Mouse (Mus musculus) embryonic facial prominence, embryonic 14.5 days (tissue): Measurements from ENCODE around the gene Rnf10. TPM values are rescaled to one million over a fixed set of nuclear protein-coding genes. Genes with fewer than 3 reads are reported as not detected.

Experiments used
- ATAC-seq: fragments of 200-750 bp; cut with Nextera tagmentation; 2 replicates; pipeline ENCODE4 v1.8.0; 2017; ENCODE audit warnings: low read depth, moderate number of reproducible peaks, moderate TSS enrichment
- DNase-seq: peaks from one replicate; pipeline ENCODE4 v3.0.0-alpha.2; 2015; ENCODE audit warnings: low spot score
- H3K27ac ChIP-seq: fragments of 300-500 bp; sonication (generic); replicated peaks from 2 replicates; pipeline ENCODE4 v1.5.1; 2014; ENCODE audit warnings: low read depth, mild to moderate bottlenecking, low read length, moderate library complexity
- H3K27me3 ChIP-seq: fragments of 300-500 bp; sonication (generic); replicated peaks from 2 replicates; pipeline ENCODE4 v1.6.1; 2014; ENCODE audit warnings: low read length; ENCODE audit not compliant: control insufficient read depth, insufficient read depth
- H3K36me3 ChIP-seq: fragments of 300-500 bp; sonication (generic); 2 replicates; pipeline ENCODE4 v1.6.1; 2014; ENCODE audit warnings: low read length, mixed read lengths; ENCODE audit not compliant: control insufficient read depth, insufficient read depth
- H3K4me1 ChIP-seq: fragments of 300-500 bp; sonication (generic); 2 replicates; pipeline ENCODE4 v1.6.1; 2014; ENCODE audit warnings: antibody characterized with exemption, low read length; ENCODE audit not compliant: control insufficient read depth, insufficient read depth
- H3K4me2 ChIP-seq: fragments of 300-500 bp; sonication (generic); 2 replicates; pipeline ENCODE4 v1.6.1; 2014; ENCODE audit warnings: low read depth, mild to moderate bottlenecking, low read length, moderate library complexity, mixed read lengths
- H3K4me3 ChIP-seq: fragments of 300-500 bp; sonication (generic); 2 replicates; pipeline ENCODE4 v1.5.1; 2014; ENCODE audit warnings: low read depth, mild to moderate bottlenecking, low read length
- H3K9ac ChIP-seq: fragments of 300-500 bp; sonication (generic); 2 replicates; pipeline ENCODE4 v1.6.1; 2014; ENCODE audit warnings: low read depth, mild to moderate bottlenecking, low read length, moderate library complexity, mixed read lengths
- H3K9me3 ChIP-seq: fragments of 300-500 bp; sonication (generic); 2 replicates; pipeline ENCODE4 v1.6.1; 2016; ENCODE audit warnings: low read length; ENCODE audit not compliant: control insufficient read depth
- WGBS: fragments of 180-500 bp; shearing (Covaris S2); extraction: QIAGEN DNeasy Blood & Tissue Kit; methylation state at CpG from one replicate; pipeline ENCODE4 v1.1.7; 2014; 5-methylcytosine and 5-hydroxymethylcytosine counted together
- polyA plus RNA-seq: library from polyadenylated mRNA; unstranded; fragments of >200 nt; fragmentation: Nextera tagmentation; extraction: Ambion mirVana; gene quantifications from 2 replicates; pipeline ENCODE4 v1.2.1, GENCODE M21; 2014

Gene Rnf10
- polyA plus RNA-seq, 1 experiment from 2014 or later, result 77.2 TPM

DNA sequence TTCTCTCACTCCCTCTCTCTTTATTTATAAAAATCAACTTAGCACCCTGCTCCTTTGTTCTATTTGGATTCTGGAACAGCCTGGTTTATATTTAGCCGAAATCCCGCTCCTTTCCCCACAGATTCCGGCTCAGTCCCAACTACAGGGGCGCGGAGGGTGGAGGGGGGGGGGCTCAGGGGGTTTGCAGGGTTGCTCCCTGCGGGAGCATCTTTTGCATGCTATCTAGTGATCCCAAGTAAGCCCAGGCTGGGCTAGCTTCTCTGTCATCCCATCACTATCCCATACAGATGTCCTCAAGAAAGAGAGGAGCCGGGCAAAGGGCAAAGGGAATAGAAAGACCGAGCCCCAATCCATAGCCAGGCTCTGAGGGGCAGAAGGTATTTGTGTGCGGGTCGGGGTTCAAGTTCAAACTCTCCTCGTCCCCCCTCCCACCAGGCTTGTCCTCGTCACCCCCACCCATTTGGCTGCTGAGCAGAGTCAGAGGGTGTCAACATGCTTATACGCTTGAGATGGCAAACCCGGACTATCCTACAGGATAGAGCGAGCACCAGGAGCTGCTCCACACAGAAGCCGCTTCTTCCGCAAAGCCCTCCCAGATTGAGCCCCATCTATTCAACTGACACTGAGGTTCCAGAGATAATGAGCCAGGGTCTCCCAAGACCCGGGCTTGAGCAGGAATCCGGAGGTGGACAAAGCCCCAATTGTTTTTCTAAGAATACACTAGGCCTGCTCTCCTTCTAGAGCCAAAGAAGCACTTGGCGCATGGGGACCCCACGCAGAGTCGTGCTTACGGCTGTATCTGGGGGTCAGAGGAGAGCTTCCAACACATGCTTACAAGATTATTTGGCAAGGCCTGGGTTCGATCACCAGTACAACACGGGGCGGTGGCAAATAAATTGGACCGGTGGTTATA, 57.2 kb downstream of the Rnf10 start:
- peak overlapping the region; percentile 40 for H3K4me3 ChIP-seq
- ATAC-seq, result peak; percentile 32; the same call in 1 of the 2 replicates
- WGBS, result 21% methylated on average over 27 of the region's 27 CpGs

DNA sequence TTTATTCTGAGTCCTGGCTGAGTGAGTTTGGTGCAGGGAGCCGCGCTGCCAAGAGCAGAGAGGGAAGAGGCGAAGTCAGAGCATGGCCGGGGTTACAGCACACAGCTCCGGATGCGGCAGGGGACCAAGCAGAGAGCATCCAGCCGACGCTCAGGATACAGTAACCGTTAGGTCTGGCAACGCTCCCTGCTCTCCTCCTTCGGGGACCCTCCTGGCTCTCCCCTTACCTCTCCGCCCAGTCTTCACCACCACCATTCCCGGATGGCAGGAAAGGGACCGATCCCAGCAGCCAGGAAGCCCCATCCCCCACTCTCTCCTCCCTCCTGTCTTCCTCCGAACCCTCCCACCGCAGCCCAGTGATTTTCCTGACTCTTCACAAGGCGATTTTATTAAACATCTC, 57.8 kb downstream of the Rnf10 start:
- Histone ChIP-seq H3K4me2 (peak overlapping the region; percentile 76), H3K9ac (peak overlapping the region; percentile 60), H3K27ac (no peak overlapping the region), H3K36me3 (no peaks in the 10 kb centered on the region), H3K9me3 (no peaks in the 10 kb centered on the region), H3K4me1 (peaks cover 6% of the 10 kb centered on the region; the same call in 1 of the 2 replicates), H3K27me3 (peaks cover 7% of the 10 kb centered on the region; the same call in 1 of the 2 replicates), H3K4me3 (peak overlapping the region; percentile 40)
- 3% methylated on average over 11 of the region's 17 CpGs for WGBS
- DNase-seq, result peak; percentile 56
- ATAC-seq, result peak; percentile 80

More for the DNA sequence above, 57.2 kb downstream of the Rnf10 start:
- no peak for DNase-seq
- Histone ChIP-seq H3K27ac (no peak overlapping the region), H3K4me2 (peak overlapping the region; percentile 76), H3K9me3 (no peaks in the 10 kb centered on the region), H3K27me3 (peaks cover 7% of the 10 kb centered on the region; the same call in 1 of the 2 replicates), H3K9ac (peak overlapping the region; percentile 60), H3K4me1 (peaks cover 6% of the 10 kb centered on the region; the same call in 1 of the 2 replicates), H3K36me3 (no peaks in the 10 kb centered on the region)

DNA sequence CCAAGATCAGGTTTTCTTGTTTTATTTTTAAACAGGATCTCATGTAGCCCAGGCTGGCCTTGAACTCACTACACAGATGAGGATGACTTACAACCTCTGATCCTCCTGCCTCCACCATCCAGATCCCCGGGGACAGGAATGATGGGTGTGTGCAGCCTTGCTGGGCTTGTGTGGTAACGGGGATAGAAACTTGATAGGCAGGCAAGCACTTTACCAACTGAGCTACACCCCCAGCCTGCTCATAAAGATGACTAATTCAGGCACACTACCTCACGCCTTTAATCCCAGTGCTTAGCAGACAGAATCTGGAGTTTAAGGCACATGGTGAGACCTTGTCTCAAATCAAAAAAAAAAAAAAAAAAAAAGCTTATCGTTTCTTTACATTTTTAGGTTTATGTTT, 59.8 kb downstream of the Rnf10 start:
- H3K9me3 ChIP-seq, result no peaks in the 10 kb centered on the region
- peaks cover 7% of the 10 kb centered on the region; the same call in 1 of the 2 replicates for H3K27me3 ChIP-seq
- no peaks in the 10 kb centered on the region for H3K36me3 ChIP-seq
- WGBS, result 69% methylated on average over 4 of the region's 4 CpGs
- H3K27ac ChIP-seq, result no peak overlapping the region
- DNase-seq (no peak), ATAC-seq (no peak)
- H3K9ac ChIP-seq, result no peak overlapping the region
- H3K4me1 ChIP-seq, result peaks cover 6% of the 10 kb centered on the region; the same call in 1 of the 2 replicates
- no peak overlapping the region for H3K4me2 ChIP-seq
- H3K4me3 ChIP-seq, result no peak overlapping the region

DNA sequence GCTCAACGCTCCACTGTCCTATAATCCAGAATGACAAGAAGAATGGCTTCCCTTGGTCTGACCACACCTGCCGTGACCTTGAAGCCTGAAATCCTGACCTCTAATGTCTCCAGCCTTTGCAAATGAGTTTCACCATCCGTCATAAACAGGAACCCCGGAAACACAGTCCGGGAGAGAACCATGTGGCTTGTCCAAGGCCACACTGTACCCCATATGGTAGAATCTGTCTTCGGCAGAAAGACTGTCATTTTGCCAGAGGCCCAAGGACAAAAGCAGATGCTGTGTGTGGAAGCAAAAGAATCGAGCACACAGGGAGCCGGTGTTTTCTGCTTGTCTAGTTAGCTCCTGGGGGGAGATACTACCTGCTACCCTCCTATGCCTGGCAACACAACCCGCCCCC, 60.2 kb downstream of the Rnf10 start:
- Histone ChIP-seq H3K9me3 (no peaks in the 10 kb centered on the region), H3K4me2 (no peak overlapping the region), H3K4me3 (no peak overlapping the region), H3K27ac (no peak overlapping the region), H3K36me3 (no peaks in the 10 kb centered on the region), H3K27me3 (peaks cover 7% of the 10 kb centered on the region; the same call in 1 of the 2 replicates), H3K4me1 (peaks cover 6% of the 10 kb centered on the region; the same call in 1 of the 2 replicates), H3K9ac (no peak overlapping the region)
- WGBS, result 73% methylated on average over 9 of the region's 9 CpGs
- DNase-seq, result no peak
- no peak for ATAC-seq

DNA sequence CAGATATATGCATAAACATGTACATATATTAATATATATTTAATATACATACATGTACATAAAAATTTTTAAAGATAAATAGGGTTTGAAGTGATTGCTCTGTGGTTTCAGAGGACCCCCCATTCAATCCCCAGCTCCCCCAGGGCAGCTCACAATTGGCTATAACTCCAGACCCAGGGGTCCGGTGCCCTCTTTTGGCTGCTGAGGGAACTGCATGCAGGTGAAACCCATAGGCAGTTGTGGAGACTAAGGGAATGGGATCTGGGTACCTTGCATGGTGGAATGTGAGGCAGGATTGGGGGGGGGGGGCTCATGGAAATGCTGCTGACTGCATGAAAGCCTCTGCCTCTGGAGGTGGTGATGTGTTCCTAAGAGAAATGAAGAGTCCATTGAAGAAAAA, 62.3 kb downstream of the Rnf10 start:
- Histone ChIP-seq H3K27me3 (0 out of 2 replicates have a peak, but pooled peaks cover 2% of the 10 kb centered on the region), H3K4me3 (no peak overlapping the region), H3K4me2 (no peak overlapping the region), H3K9me3 (no peaks in the 10 kb centered on the region), H3K27ac (no peak overlapping the region), H3K36me3 (no peaks in the 10 kb centered on the region), H3K4me1 (peaks cover 2% of the 10 kb centered on the region; the same call in 1 of the 2 replicates), H3K9ac (no peak overlapping the region)
- 0% methylated on average over 1 of the region's 1 CpGs for WGBS
- ATAC-seq (no peak), DNase-seq (no peak)

DNA sequence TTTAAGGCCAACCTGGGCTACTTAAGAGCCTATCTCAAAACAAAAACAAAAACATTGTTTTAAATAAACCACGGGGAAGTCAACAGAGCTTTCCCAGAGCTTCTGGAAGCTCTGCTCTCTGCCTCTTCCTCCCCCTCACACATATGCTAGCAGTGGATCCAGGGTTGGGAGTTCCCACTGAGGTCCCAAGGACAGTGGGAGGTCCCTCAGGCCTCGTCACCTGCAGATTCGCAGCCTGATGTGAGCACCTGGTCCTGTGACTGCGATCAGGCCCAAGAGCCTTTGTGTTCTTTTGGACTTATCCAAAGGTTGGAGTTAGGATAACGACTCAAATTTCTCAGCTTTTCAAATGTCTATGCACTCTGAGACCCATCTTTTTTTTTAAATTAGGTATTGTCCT, 64.1 kb downstream of the Rnf10 start:
- H3K4me3 ChIP-seq, result no peak overlapping the region
- WGBS, result 54% methylated on average over 5 of the region's 5 CpGs
- ATAC-seq (no peak), DNase-seq (no peak)
- H3K9ac ChIP-seq, result no peak overlapping the region
- no peak overlapping the region for H3K4me2 ChIP-seq
- no peaks in the 10 kb centered on the region for H3K27me3 ChIP-seq
- no peak overlapping the region for H3K27ac ChIP-seq
- H3K36me3 ChIP-seq, result no peaks in the 10 kb centered on the region
- H3K4me1 ChIP-seq, result peaks cover 5% of the 10 kb centered on the region
- no peaks in the 10 kb centered on the region for H3K9me3 ChIP-seq

DNA sequence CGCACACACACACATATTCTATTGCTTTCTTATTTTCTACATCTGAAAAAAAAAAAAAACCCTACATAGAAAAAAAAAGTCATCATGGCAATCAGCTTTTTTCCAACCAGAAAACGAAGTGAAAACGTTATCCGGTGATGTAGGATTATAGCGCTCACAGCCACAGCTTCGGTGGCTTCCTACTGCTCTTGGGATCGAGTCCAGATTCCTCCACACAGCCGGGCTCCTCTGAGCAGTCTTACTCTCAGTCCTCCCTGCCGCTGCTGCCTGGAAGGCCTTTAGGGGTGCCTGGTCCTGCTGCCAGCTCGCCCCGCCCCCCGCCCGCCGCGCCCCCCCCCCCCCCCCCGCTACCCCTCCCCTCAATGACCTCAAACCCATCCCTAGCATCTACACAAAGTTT, 64.8 kb downstream of the Rnf10 start:
- H3K4me1 ChIP-seq, result peaks cover 8% of the 10 kb centered on the region
- H3K9me3 ChIP-seq, result no peaks in the 10 kb centered on the region
- H3K36me3 ChIP-seq, result no peaks in the 10 kb centered on the region
- H3K9ac ChIP-seq, result no peak overlapping the region
- peak overlapping the region; percentile 28 for H3K4me2 ChIP-seq
- H3K27me3 ChIP-seq, result no peaks in the 10 kb centered on the region
- H3K27ac ChIP-seq, result no peak overlapping the region
- H3K4me3 ChIP-seq, result no peak overlapping the region
- DNase-seq (no peak), ATAC-seq (no peak)
- WGBS, result 14% methylated on average over 9 of the region's 16 CpGs

DNA sequence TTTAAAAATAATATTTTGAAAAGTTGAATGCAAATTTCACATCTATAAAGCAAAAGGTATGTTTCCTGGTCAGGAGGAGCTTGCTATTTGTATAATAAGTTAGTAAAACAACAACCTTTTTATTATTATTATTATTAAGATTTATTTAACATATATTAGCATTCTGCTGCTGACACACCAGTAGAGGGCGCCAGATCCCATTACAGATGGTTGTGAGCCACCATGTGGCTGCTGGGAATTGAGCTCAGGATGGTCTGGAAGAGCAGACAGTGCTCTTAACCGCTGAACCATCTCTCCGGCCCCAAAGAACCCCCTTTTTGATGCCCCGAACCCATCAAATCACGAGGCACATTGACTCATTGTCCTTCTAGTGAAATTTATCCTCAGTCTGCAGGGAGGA, 65.5 kb downstream of the Rnf10 start:
- no peak overlapping the region for H3K4me2 ChIP-seq
- H3K9me3 ChIP-seq, result no peaks in the 10 kb centered on the region
- no peaks in the 10 kb centered on the region for H3K36me3 ChIP-seq
- H3K27ac ChIP-seq, result no peak overlapping the region
- no peaks in the 10 kb centered on the region for H3K27me3 ChIP-seq
- H3K4me3 ChIP-seq, result no peak overlapping the region
- H3K4me1 ChIP-seq, result peaks cover 8% of the 10 kb centered on the region
- H3K9ac ChIP-seq, result no peak overlapping the region
- ATAC-seq (no peak), DNase-seq (no peak)
- WGBS, result 62% methylated on average over 5 of the region's 5 CpGs
